Mouse (Mus musculus) C2C12 (cell line): ENCODE data around the gene Actr3b. TPM values are rescaled to one million over a fixed set of nuclear protein-coding genes. Genes with fewer than 3 reads are reported as not detected.
"Not testable (repeated sequence)": the region's sequence is repeated elsewhere in the genome, so short reads cannot be mapped to it uniquely, and the experiment has no call there.

Experiments used
- H3K27me3 ChIP-seq: one replicate; pipeline ENCODE4 v1.6.1; 2011; ENCODE audit not compliant: control insufficient read depth, insufficient read depth, insufficient read length
- H3K36me3 ChIP-seq: one replicate; pipeline ENCODE4 v1.6.1; 2011; ENCODE audit not compliant: control insufficient read depth, insufficient read depth
- H3K4me3 ChIP-seq: one replicate; pipeline ENCODE4 v1.5.1; 2011; ENCODE audit warnings: mild to moderate bottlenecking, control low read depth; ENCODE audit not compliant: poor library complexity, insufficient read depth, severe bottlenecking
- H3K79me2 ChIP-seq: one replicate; pipeline ENCODE4 v1.6.1; 2011; ENCODE audit not compliant: control insufficient read depth, insufficient read depth
- H3K79me3 ChIP-seq: one replicate; pipeline ENCODE4 v1.6.1; 2011; ENCODE audit warnings: low read depth, control low read depth
- H3ac ChIP-seq: one replicate; pipeline ENCODE3; 2011; ENCODE audit warnings: low read depth; ENCODE audit not compliant: control insufficient read depth, insufficient read length
- CEBPB ChIP-seq: IDR thresholded peaks from one replicate; pipeline ENCODE4 v1.6.1; 2011; ENCODE audit warnings: low read depth, mild to moderate bottlenecking, control low read depth, moderate library complexity
- CTCF ChIP-seq: IDR thresholded peaks from one replicate; pipeline ENCODE4 v1.5.1; 2011; ENCODE audit not compliant: control insufficient read depth, insufficient read depth, insufficient read length
- FOSL1 ChIP-seq: IDR thresholded peaks from one replicate; pipeline ENCODE4 v1.8.0; 2011; ENCODE audit warnings: mild to moderate bottlenecking, low read length; ENCODE audit not compliant: poor library complexity, insufficient read depth, severe bottlenecking
- MAX ChIP-seq: IDR thresholded peaks from one replicate; pipeline ENCODE4 v1.6.1; 2011; ENCODE audit warnings: mild to moderate bottlenecking, control low read depth
- MYOD1 ChIP-seq: IDR thresholded peaks from one replicate; pipeline ENCODE4 v1.6.1; 2011; ENCODE audit warnings: low read depth; ENCODE audit not compliant: control insufficient read depth, insufficient read length
- MYOG ChIP-seq: IDR thresholded peaks from one replicate; pipeline ENCODE4 v1.6.1; 2011; ENCODE audit not compliant: control insufficient read depth, insufficient read length; ENCODE audit errors: extremely low read depth
- USF1 ChIP-seq: IDR thresholded peaks from one replicate; pipeline ENCODE4 v1.6.1; 2011; ENCODE audit warnings: low read depth, mild to moderate bottlenecking, control low read depth, moderate library complexity
- polyA plus RNA-seq: library from polyadenylated mRNA; unstranded; fragments of >200 nt; fragmentation: generic; extraction: Trizol; gene quantifications from one replicate; pipeline ENCODE4 v1.2.1, GENCODE M21; 2012; ENCODE audit warnings: missing spikeins

The Actr3b gene
- polyA plus RNA-seq, 1 experiment, result 0.66 TPM

DNA sequence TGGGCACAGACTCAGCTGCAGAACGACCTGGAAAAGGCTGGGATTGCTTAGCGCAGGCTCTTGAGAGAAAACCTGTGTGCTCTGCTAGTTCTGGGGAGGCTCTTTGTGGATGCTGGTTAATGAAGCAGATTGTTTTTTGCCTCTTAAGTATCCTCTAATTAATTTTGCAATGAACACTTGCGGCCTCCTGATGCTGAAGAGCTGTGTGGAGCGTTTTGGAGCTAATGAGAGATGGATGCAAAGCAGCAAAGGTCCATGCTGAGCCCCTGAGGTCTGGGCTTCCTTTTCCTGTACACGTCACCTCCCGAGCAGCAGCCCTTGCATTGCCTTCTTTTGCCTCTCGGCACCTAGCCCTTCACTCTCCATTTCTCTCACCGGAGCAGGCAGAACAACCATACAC, 110.1 kb downstream of the Actr3b start:
- Histone ChIP-seq H3K79me3 (no peaks in the 10 kb centered on the region), H3ac (no peak overlapping the region), H3K4me3 (no peak overlapping the region), H3K79me2 (no peaks in the 10 kb centered on the region), H3K27me3 (no peaks in the 10 kb centered on the region), H3K36me3 (no peaks in the 10 kb centered on the region)
- no peak for TF ChIP-seq USF1
- TF ChIP-seq MAX, result no peak
- TF ChIP-seq CEBPB, result no peak
- TF ChIP-seq MYOD1, result no peak
- no peak for TF ChIP-seq MYOG
- TF ChIP-seq FOSL1, result no peak
- no peak for TF ChIP-seq CTCF

DNA sequence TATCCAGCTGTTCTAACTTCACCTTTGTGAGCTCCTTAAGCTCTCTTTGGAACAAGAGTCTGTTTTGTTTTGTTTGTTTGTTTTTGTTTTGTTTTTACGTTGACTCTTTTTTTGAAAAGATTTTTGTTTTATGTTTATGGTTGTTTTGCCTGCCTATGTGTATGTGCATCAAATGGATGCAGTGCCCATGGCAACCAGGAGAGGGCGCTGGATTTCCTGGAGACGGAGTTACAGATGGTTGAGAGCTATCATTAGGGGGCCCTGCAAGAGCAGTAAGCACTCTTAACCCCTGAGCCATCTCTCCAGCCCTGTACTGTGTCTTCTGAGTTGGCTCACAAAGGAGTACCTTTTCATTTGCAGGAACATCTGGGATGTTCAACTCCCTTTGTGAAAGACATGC, 110.8 kb downstream of the Actr3b start:
- Histone ChIP-seq H3K79me3 (no peaks in the 10 kb centered on the region), H3ac (no peak overlapping the region), H3K36me3 (no peaks in the 10 kb centered on the region), H3K27me3 (no peaks in the 10 kb centered on the region), H3K79me2 (no peaks in the 10 kb centered on the region), H3K4me3 (no peak overlapping the region)
- TF ChIP-seq CTCF (no peak), FOSL1 (no peak), CEBPB (no peak), MYOD1 (no peak), MAX (no peak), USF1 (no peak), MYOG (no peak)

GRCm38 (mm10) chr5:25871342-25872023, 111.7 kb downstream of the Actr3b start:
- no peaks in the 10 kb centered on the region for H3K36me3 ChIP-seq
- H3K27me3 ChIP-seq, result no peaks in the 10 kb centered on the region
- no peak overlapping the region for H3K4me3 ChIP-seq
- TF ChIP-seq CTCF (no peak), USF1 (no peak), MAX (no peak)
- H3K79me2 ChIP-seq, result no peaks in the 10 kb centered on the region
- H3ac ChIP-seq, result no peak overlapping the region
- no peaks in the 10 kb centered on the region for H3K79me3 ChIP-seq

DNA sequence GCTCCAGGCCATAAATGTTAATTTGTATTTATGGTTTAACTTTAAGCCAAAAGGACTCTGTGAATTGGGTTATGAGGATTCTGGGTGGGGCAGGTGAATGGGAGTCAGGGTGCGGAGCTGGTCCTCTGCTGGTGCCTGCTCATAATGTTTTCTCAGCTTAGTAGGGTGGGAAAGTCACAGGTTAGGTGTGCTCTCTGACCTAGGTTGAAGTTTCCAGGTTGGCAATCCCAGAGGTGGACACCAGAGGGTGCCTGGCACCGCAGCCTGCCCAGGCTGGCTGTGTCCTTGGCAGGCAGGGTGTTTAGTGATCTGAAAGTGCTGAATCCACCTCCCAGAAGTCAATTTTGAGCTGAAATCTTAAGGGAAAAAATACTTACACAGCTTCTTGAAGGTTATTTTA, 113.2 kb downstream of the Actr3b start:
- H3K36me3 ChIP-seq, result no peaks in the 10 kb centered on the region
- H3K4me3 ChIP-seq, result no peak overlapping the region
- no peaks in the 10 kb centered on the region for H3K79me2 ChIP-seq
- H3K79me3 ChIP-seq, result no peaks in the 10 kb centered on the region
- H3ac ChIP-seq, result no peak overlapping the region
- H3K27me3 ChIP-seq, result no peaks in the 10 kb centered on the region
- TF ChIP-seq USF1 (no peak), CEBPB (no peak), MYOG (no peak), CTCF (no peak)

GRCm38 (mm10) chr5:25875927-25876326, 116.1 kb downstream of the Actr3b start:
- H3K79me3 ChIP-seq, H3ac ChIP-seq, H3K36me3 ChIP-seq, H3K27me3 ChIP-seq, H3K79me2 ChIP-seq, H3K4me3 ChIP-seq: not testable (repeated sequence)

- Histone ChIP-seq H3K4me3 (no peak overlapping the region), H3K79me2 (no peaks in the 10 kb centered on the region), H3K36me3 (no peaks in the 10 kb centered on the region), H3K27me3 (no peaks in the 10 kb centered on the region), H3ac (no peak overlapping the region), H3K79me3 (no peaks in the 10 kb centered on the region)
- TF ChIP-seq MYOD1, result no peak
- TF ChIP-seq MYOG, result no peak
- no peak for TF ChIP-seq CEBPB
- no peak for TF ChIP-seq CTCF
- no peak for TF ChIP-seq MAX
These were observed 117.5 kb downstream of the Actr3b start for GRCm38 (mm10) chr5:25877281-25877680.
